Mouse (Mus musculus): ENCODE results near the gene Plcg2.

The Plcg2 gene

GRCm38 (mm10) chr8:117498179-117498914, at the start of gene Plcg2:
Gene Plcg2 (plus strand): TSS chr8:117498291.
- in situ Hi-C loops (cut with MboI; ENCODE audit: low sequenced_read_pairs): no loop called here

- in situ Hi-C loops (cut with MboI; ENCODE audit: low sequenced_read_pairs): loop anchor here (10.0 kb wide), 1 partner anchor 236 kb away; no protein-coding TSS in a partner anchor
These were observed 47.0 kb upstream of the Plcg2 start for GRCm38 (mm10) chr8:117451072-117451471.

- in situ Hi-C loops (cut with MboI; ENCODE audit: low sequenced_read_pairs): loop anchor here (10.0 kb wide), 1 partner anchor 239 kb away; no protein-coding TSS in a partner anchor
These were observed 44.1 kb upstream of the Plcg2 start for GRCm38 (mm10) chr8:117453974-117454373.

GRCm38 (mm10) chr8:117454516-117455116, 43.5 kb upstream of the Plcg2 start:
- in situ Hi-C loops (cut with MboI; ENCODE audit: low sequenced_read_pairs): loop anchor here (10.0 kb wide), 1 partner anchor 240 kb away; no protein-coding TSS in a partner anchor

DNA sequence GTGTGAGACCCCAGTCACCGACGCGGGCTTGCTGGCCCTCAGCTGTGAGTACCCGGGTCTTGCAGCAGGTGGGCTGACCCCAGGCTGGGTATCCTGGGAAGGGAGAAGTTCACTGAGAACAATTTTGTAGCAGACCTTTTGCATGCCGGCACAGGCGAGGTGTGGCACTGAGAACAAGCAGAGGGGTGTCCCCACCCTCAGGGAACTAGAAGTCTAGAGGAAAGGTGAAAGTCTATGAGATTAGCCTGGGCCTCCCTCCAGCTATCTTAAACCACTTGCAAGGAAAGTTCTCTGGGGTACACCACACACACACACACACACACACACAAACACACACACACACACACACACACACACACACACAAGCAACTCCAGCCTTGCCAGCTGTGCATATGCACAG, 42.4 kb upstream of the Plcg2 start:
- in situ Hi-C loops (cut with MboI; ENCODE audit: low sequenced_read_pairs): loop anchor here (10.0 kb wide), 1 partner anchor 241 kb away; no protein-coding TSS in a partner anchor

- in situ Hi-C loops (cut with MboI; ENCODE audit: low sequenced_read_pairs): loop anchor here (10.0 kb wide), 1 partner anchor 244 kb away; no protein-coding TSS in a partner anchor
These were observed 39.7 kb upstream of the Plcg2 start for GRCm38 (mm10) chr8:117458440-117458839.

- in situ Hi-C loops (cut with MboI; ENCODE audit: low sequenced_read_pairs): no loop called here
These were observed 35.3 kb upstream of the Plcg2 start for GRCm38 (mm10) chr8:117462701-117463284.

DNA sequence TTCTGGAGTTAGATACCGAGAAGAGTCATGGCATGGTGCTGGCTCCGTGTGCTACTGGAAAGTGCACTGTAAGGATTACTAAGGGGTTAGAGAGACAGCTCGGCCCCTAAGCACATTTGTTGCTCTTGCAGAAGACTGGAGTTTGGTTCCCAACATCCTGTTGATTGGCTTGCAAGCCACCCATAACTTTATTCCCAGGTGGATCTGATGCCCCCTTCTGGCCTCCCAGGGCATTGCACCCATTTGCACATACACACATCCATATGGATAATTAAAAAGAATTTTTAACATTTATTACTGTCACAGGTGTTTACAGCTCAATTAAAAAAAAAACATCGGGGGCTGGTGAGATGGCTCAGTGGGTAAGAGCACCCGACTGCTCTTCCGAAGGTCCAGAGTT, 33.6 kb upstream of the Plcg2 start:
- in situ Hi-C loops (cut with MboI; ENCODE audit: low sequenced_read_pairs): no loop called here

DNA sequence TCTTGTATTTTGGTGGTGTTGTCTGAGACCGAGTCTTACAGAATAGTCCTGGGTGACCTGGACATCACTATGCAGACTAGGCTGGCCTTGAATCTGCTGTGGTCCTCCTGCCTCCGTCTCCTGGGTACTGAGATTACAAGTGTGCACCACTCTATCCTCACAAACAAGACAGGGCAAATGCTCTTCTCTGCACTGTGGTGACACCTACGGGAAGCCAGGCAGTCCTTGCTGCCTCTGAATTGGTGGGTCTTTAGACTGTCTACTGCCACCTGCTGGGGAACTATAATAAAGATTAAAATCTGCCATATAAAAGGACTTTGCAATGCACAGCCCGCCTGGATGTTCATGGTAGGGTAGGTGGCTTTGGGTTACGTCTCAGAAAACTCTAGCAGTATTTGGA, 32.8 kb upstream of the Plcg2 start:
- in situ Hi-C loops (cut with MboI; ENCODE audit: low sequenced_read_pairs): no loop called here

- in situ Hi-C loops (cut with MboI; ENCODE audit: low sequenced_read_pairs): no loop called here
These were observed 30.6 kb upstream of the Plcg2 start for GRCm38 (mm10) chr8:117467466-117467865.

DNA sequence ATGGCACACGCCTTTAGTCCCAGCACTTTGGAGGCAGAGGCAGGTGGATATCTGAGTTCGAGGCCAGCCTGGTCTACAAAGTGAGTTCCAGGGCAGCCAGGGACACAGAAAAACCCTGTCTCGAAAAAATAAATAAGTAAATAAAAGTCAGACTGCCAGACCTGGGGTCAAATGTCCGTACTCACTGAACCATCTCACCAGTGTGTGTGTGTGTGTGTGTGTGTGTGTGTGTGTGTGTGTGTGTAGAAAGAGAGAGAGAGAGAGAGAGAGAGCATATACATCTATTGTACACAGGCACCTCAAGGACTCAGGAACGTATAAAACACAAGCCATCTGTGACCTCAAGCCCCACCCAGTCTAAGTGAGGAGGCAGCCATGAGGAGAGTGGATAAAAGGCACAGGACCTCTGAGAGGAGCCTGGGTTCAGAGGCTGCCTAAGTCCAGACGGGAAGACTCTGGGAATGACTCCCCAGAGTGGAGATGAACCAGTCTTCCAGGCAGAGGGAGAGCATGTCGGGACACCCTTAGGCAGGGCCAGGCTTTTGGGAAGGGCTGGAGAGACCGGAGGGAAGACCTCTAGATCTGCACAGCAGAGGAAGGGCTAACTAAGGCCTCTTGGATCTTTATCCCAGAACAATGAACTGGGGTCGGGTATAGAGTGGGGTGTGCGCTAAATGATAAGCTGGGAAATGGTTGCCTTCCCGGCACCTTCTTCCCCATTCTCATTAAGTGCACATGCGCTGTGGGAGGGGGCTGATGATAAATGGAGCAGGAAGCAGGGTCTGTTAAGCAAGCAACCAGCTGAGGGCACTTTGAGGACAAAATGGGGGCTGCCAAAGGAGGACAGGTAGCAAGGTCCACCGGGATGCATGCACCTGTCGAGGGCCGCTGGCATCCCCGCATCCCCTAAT, 28.4 kb upstream of the Plcg2 start:
- in situ Hi-C loops (cut with MboI; ENCODE audit: low sequenced_read_pairs): no loop called here

GRCm38 (mm10) chr8:117470342-117470781, 27.7 kb upstream of the Plcg2 start:
- in situ Hi-C loops (cut with MboI; ENCODE audit: low sequenced_read_pairs): no loop called here

DNA sequence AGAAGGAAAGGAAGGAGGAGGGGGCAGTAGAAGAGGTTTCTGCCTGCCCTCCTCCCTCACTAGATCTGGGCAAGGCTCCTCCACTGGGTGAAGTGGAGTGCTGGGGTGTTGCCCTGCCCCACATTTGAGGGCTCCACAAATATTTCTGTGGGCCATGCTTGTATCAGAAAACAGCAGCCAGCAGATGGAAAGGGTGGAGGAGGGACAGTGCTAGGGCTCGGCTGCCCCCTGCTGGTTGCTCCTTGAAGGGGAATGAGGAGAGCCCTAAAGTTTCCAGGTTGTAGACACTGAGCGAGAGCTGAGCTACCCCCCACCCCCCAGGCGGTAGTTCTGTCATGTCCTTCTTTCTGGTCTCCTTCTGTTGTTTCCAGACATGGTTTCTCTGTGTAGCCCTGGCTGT, 26.9 kb upstream of the Plcg2 start:
- in situ Hi-C loops (cut with MboI; ENCODE audit: low sequenced_read_pairs): no loop called here

DNA sequence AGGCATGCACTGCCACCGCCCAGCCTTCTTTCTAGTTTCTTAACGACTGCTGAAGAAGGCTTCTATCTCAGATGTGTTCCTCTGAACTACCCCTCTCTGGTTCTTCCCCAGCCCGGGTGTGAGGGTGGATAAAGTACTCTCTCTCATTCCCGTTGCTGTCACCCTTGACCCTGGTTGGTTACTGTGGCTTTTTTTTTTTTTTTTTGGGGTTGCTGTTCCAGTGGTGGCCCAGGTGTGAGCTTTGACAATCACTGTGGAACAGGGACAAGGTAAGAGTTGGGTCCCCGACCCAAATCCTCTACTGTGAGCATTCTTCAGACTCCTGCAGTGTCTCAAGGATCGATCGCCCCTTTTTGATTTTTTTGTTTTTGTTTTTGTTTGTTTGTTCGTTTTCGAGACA, 26.4 kb upstream of the Plcg2 start:
- in situ Hi-C loops (cut with MboI; ENCODE audit: low sequenced_read_pairs): no loop called here

GRCm38 (mm10) chr8:117472332-117472731, 25.8 kb upstream of the Plcg2 start:
- in situ Hi-C loops (cut with MboI; ENCODE audit: low sequenced_read_pairs): no loop called here

DNA sequence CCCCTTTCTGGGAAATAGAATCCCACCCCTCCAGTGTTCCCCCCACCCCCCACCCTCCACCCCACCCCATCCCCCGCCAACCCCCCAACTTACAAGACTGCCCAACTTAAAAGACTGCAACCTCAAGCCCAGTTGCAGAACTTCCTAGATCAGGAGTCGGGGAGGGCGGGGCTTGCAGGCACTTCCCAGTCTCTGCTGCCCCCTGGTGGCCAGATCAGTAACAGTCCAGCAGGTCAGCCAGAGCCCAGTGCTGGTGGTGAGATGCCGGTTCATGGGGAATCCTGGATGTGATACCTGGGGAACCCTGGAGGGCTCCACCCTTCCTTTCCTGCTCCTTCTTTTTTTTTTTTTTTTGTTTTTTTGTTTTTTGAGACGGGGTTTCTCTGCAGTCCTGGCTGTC, 23.1 kb upstream of the Plcg2 start:
- in situ Hi-C loops (cut with MboI; ENCODE audit: low sequenced_read_pairs): no loop called here

GRCm38 (mm10) chr8:117475819-117476218, 22.3 kb upstream of the Plcg2 start:
- in situ Hi-C loops (cut with MboI; ENCODE audit: low sequenced_read_pairs): no loop called here

- in situ Hi-C loops (cut with MboI; ENCODE audit: low sequenced_read_pairs): no loop called here
These were observed 20.0 kb upstream of the Plcg2 start for GRCm38 (mm10) chr8:117478082-117478481.

GRCm38 (mm10) chr8:117479996-117480395, 18.1 kb upstream of the Plcg2 start:
- in situ Hi-C loops (cut with MboI; ENCODE audit: low sequenced_read_pairs): loop anchor here (5.0 kb wide), 1 partner anchor 57 kb away; no protein-coding TSS in a partner anchor

DNA sequence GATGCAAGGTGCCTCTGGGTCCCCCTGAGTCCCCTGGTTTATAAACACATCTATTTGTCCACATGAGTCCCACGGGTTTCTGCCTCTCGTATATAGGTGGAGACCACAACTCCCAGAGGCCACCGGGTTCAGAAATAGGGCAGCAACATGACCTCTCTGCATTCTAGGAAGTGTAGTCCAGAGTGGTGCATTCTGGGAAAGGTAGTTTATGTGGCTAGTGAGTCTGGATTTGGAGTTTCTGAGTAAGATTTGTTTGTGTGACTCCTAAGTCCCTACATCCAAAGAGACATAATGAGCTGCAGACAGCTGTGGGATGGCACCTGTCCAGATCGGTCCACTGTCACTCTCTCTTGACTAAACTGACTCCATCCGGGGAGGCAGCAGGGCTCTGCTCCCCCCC, 17.6 kb upstream of the Plcg2 start:
- in situ Hi-C loops (cut with MboI; ENCODE audit: low sequenced_read_pairs): loop anchor here (5.0 kb wide), 1 partner anchor 57 kb away; no protein-coding TSS in a partner anchor

GRCm38 (mm10) chr8:117481830-117482229, 16.3 kb upstream of the Plcg2 start:
- in situ Hi-C loops (cut with MboI; ENCODE audit: low sequenced_read_pairs): loop anchor here (5.0 kb wide), 1 partner anchor 55 kb away; no protein-coding TSS in a partner anchor

Measured in CH12F3 (cell line).